Mouse (Mus musculus) spleen, postnatal 0 days (tissue): Measurements from ENCODE around the gene Trpv6. TPM values are rescaled to one million over a fixed set of nuclear protein-coding genes. Genes with fewer than 3 reads are reported as not detected.

Experiments
- polyA plus RNA-seq: library from polyadenylated mRNA; unstranded; fragments of >200 nt; fragmentation: Nextera tagmentation; extraction: Ambion mirVana; gene quantifications from 2 replicates; pipeline ENCODE4 v1.2.1, GENCODE M21; 2015

Trpv6 gene
- polyA plus RNA-seq: 0.06 TPM in 1 of 2 replicates, not detected in the other

GRCm38 (mm10) chr6:41636178-41636577 lies at the start of gene Trpv6:
Trpv6 (minus strand) TSS chr6:41636405.

GRCm38 (mm10) chr6:41684131-41684530 lies 47.9 kb upstream of the Trpv6 start, which contains the start of gene Llcfc1:
Llcfc1 (plus strand) TSS chr6:41684431.

GRCm38 (mm10) chr6:41680669-41681068 lies 44.5 kb upstream of the Trpv6 start, which contains the start of gene Trpv5:
Trpv5 (minus strand) TSS chr6:41680769.

GRCm38 (mm10) chr6:41605061-41605793 lies 31.0 kb downstream of the Trpv6 start, which contains the start of gene Ephb6:
Ephb6 (plus strand) TSS chr6:41605482.

Other genes starting within 250 kb of the Trpv6 start
- gene Gm5771, start 244.0 kb downstream of the Trpv6 start, polyA plus RNA-seq: 18.9 and 83.1 TPM in 2 replicates
- 8.0 and 40.8 TPM in 2 replicates for gene Gm10334, start 190.3 kb downstream of the Trpv6 start, polyA plus RNA-seq
- gene Prss1, start 177.5 kb downstream of the Trpv6 start, polyA plus RNA-seq: 20.1 and 83.0 TPM in 2 replicates
- gene Prss2, start 114.6 kb downstream of the Trpv6 start, polyA plus RNA-seq: 28.5 and 81.9 TPM in 2 replicates
- gene Ephb6, start 30.9 kb downstream of the Trpv6 start, polyA plus RNA-seq: 1.6 and 3.6 TPM in 2 replicates
- gene Trpv5, start 44.4 kb upstream of the Trpv6 start, polyA plus RNA-seq: 0.05 and 0.13 TPM in 2 replicates
- 0.23 TPM in 1 of 2 replicates, not detected in the other for gene Llcfc1, start 48.0 kb upstream of the Trpv6 start, polyA plus RNA-seq
- gene Kel, start 67.9 kb upstream of the Trpv6 start, polyA plus RNA-seq: 134 and 147 TPM in 2 replicates
- gene Olfr459, start 138.8 kb upstream of the Trpv6 start, polyA plus RNA-seq: not detected in 2 replicates
- gene Pip, start 211.1 kb upstream of the Trpv6 start, polyA plus RNA-seq: not detected in 2 replicates
- gene Sval2, start 216.6 kb upstream of the Trpv6 start, polyA plus RNA-seq: not detected in 2 replicates